Mouse (Mus musculus): ENCODE data around the gene Tmem121. TPM values are rescaled to one million over a fixed set of nuclear protein-coding genes. Genes with fewer than 3 reads are reported as not detected.

The Tmem121 gene
- polyA plus RNA-seq, 1 experiment from 2014 or later = 4.2 TPM

DNA sequence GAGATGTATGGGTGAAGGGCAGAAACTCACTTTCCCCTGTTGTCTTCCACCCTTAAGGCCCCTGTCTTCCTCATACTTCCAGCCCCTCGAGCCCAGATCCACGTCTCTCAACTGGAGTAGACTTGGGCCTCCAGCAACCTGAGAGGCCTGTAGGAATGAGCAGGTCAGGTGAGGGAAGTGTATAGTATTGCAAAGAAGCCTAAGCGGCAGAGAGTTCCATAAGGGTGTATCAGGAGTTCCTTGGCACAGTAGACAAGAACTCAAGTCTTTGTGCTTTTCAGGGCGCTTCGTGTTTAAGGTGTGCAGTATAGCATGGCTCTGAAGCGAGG is 31.0 kb upstream of the Tmem121 start:
- Histone ChIP-seq H3K4me2 (replicated peaks; ENCODE audit: low read depth, low read length) (peak overlapping the region; percentile 88), H3K27me3 (ENCODE audit: control insufficient read depth, insufficient read depth, low read length) (no peaks in the 10 kb centered on the region), H3K4me3 (ENCODE audit: low read length) (peak overlapping the region; percentile 42), H3K9me3 (ENCODE audit: control insufficient read depth, low read length) (no peaks in the 10 kb centered on the region), H3K4me1 (ENCODE audit: control insufficient read depth, insufficient read depth, low read length) (peaks cover 25% of the 10 kb centered on the region; the same call in 1 of the 2 replicates), H3K27ac (ENCODE audit: low read depth, low read length) (peak overlapping the region; percentile 91), H3K36me3 (ENCODE audit: control insufficient read depth, insufficient read depth, low read length) (no peaks in the 10 kb centered on the region; the same call in 1 of the 2 replicates), H3K9ac (ENCODE audit: low read depth, low read length) (no peak overlapping the region)
- ATAC-seq (ENCODE audit: low FRiP score, low TSS enrichment) = no peak
- 79% methylated on average over 6 of the region's 6 CpGs for WGBS

DNA sequence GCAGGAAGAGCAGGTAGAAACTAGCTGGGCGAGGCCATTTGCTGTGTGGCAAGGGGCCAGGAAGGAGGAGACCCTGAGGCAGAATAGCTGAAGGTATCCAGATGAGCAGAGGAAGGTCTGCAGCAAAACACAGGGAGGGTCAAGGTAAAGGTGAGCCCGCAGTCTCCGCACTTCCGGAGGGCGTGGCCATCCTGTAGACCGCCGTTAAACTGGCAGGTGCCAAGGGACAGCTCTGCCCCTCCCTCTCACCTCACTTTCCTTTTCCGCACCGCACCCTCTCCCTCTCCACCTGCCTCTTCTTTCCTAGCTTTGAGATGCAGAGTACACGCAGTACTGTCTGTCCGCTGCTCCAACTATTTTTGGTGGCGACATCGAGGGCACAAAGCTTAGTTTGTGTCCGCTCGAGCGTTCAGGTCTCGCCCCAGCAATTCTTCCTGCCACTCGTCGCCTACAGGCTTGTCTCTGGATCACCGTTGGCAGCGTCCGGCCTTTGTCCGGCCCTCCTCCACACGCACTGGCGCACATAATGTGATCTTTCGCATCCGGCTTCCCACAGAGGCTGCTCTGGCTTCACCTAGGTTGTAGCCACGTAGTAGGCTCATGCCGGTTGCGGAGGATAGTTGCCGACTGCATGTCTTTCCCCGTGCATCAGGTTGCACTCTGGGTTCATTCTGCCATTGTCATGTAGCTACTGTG is 30.5 kb upstream of the Tmem121 start:
- peak; percentile 0; the same call in 1 of the 2 replicates for ATAC-seq (ENCODE audit: low FRiP score, low TSS enrichment)
- no peaks in the 10 kb centered on the region for H3K9me3 ChIP-seq (ENCODE audit: control insufficient read depth, low read length)
- H3K27me3 ChIP-seq (ENCODE audit: control insufficient read depth, insufficient read depth, low read length) = no peaks in the 10 kb centered on the region
- H3K27ac ChIP-seq (ENCODE audit: low read depth, low read length) = peak overlapping the region; percentile 91
- peaks cover 25% of the 10 kb centered on the region; the same call in 1 of the 2 replicates for H3K4me1 ChIP-seq (ENCODE audit: control insufficient read depth, insufficient read depth, low read length)
- H3K36me3 ChIP-seq (ENCODE audit: control insufficient read depth, insufficient read depth, low read length) = no peaks in the 10 kb centered on the region; the same call in 1 of the 2 replicates
- H3K4me2 ChIP-seq (replicated peaks; ENCODE audit: low read depth, low read length) = peak overlapping the region; percentile 88
- peak overlapping the region; percentile 42 for H3K4me3 ChIP-seq (ENCODE audit: low read length)
- peak overlapping the region; percentile 63 for H3K9ac ChIP-seq (ENCODE audit: low read depth, low read length)
- WGBS = 2% methylated on average over 32 of the region's 32 CpGs

DNA sequence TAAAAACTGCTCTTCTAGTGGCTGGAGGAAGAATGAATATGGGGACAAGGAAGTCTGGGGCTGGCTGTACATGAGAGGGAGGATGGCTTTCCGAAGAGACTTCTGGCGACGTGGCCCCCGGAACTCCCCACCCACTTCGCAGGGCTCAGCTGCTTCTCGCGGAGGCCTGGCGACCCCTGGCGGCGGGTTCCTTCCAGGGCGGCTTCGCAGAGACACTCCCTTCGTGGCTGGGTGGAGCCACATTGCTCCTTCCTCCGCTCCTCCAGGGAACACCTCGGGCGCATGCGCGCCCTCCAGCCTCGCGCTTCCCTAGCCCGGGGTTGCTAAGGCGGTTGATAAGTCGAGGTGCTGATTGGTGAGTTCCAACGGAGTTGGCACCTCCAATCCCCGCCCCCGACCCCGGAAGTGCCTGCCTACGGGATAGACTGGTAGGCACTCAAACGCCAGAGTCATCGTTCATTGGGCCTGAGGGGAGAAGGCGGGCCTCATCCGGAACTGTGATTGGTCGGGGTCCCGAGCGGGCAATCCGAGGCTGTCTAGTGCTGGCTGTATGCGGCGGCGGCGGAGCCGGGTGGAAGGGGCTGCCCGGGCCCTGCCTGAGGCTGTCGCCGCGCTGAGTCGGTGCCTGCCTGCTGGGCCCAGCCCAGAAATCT is 29.7 kb upstream of the Tmem121 start, which contains the start of gene Tedc1:
Gene Tedc1 (plus strand): TSS at position 535 of the 653 bp plus-strand sequence.
- WGBS = 0% methylated on average over 46 of the region's 46 CpGs
- peaks cover 2% of the 10 kb centered on the region; the same call in 1 of the 2 replicates for H3K36me3 ChIP-seq (ENCODE audit: control insufficient read depth, insufficient read depth, low read length)

DNA sequence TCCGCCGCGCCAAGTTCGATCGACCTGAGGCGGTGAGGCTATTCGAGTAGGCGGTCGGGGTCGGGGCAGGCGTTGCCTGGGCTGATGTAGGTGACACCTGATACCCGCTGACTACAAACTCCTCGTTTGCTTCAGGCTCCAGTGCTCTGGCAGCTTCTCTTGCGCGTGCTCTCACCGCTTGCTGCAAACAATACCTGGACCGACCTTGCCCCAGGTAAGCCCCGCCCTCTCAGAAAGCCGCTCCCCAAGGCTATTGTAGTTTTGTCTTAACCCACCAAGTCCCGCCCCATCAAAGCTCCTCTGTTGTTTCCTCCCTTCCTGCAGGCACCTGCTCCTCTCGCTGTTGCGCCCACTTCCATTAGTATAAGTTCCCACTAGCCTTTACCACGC is 29.2 kb upstream of the Tmem121 start:
- Histone ChIP-seq H3K27ac (ENCODE audit: low read depth, low read length) (peak overlapping the region; percentile 73; the same call in 1 of the 2 replicates), H3K4me2 (replicated peaks; ENCODE audit: low read depth, low read length) (peak overlapping the region; percentile 70), H3K4me1 (ENCODE audit: control insufficient read depth, insufficient read depth, low read length) (peaks cover 24% of the 10 kb centered on the region; the same call in 1 of the 2 replicates), H3K4me3 (ENCODE audit: low read length) (peak overlapping the region; percentile 71), H3K27me3 (ENCODE audit: control insufficient read depth, insufficient read depth, low read length) (no peaks in the 10 kb centered on the region), H3K9ac (ENCODE audit: low read depth, low read length) (peak overlapping the region; percentile 68), H3K36me3 (ENCODE audit: control insufficient read depth, insufficient read depth, low read length) (peaks cover 6% of the 10 kb centered on the region; the same call in 1 of the 2 replicates), H3K9me3 (ENCODE audit: control insufficient read depth, low read length) (no peaks in the 10 kb centered on the region)
- under 1% methylated on average over 23 of the region's 23 CpGs for WGBS
- ATAC-seq (ENCODE audit: low FRiP score, low TSS enrichment) = no peak; the same call in none of the 2 replicates

More for the DNA sequence above, 29.7 kb upstream of the Tmem121 start, which contains the start of gene Tedc1:
- Histone ChIP-seq H3K27ac (ENCODE audit: low read depth, low read length) (peak within 1 kb of the TSS; percentile 91), H3K4me2 (replicated peaks; ENCODE audit: low read depth, low read length) (peak within 1 kb of the TSS; percentile 88), H3K4me1 (ENCODE audit: control insufficient read depth, insufficient read depth, low read length) (peaks cover 25% of the 10 kb centered on the region; the same call in 1 of the 2 replicates), H3K4me3 (ENCODE audit: low read length) (peak within 1 kb of the TSS; percentile 71), H3K9ac (ENCODE audit: low read depth, low read length) (peak within 1 kb of the TSS; percentile 68), H3K27me3 (ENCODE audit: control insufficient read depth, insufficient read depth, low read length) (no peaks in the 10 kb centered on the region), H3K9me3 (ENCODE audit: control insufficient read depth, low read length) (no peaks in the 10 kb centered on the region)
- ATAC-seq (ENCODE audit: low FRiP score, low TSS enrichment) = peak; percentile 95

DNA sequence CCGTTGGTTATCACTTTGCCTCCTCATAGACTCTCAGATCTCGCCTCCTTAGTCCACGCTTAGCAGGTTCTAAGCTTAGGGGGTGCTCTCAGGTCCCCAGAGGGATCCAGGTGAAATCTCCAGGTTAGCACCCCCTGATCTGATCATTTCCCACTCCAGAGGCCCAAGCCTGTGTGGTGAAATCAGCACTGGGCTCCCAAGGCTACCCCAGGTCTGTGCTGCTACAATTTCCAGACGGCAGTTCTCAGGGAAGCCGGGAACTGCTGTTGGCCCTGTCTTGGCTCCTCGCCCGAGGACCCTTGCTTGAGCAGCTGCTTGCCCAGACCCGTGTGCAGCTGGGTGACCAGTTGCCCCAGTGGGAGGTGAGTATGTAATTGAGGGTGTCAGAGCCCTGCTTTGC is 28.7 kb upstream of the Tmem121 start:
- peaks cover 22% of the 10 kb centered on the region; the same call in 1 of the 2 replicates for H3K4me1 ChIP-seq (ENCODE audit: control insufficient read depth, insufficient read depth, low read length)
- 22% methylated on average over 8 of the region's 8 CpGs for WGBS
- H3K4me2 ChIP-seq (replicated peaks; ENCODE audit: low read depth, low read length) = peak overlapping the region; percentile 70
- ATAC-seq (ENCODE audit: low FRiP score, low TSS enrichment) = no peak
- H3K27me3 ChIP-seq (ENCODE audit: control insufficient read depth, insufficient read depth, low read length) = no peaks in the 10 kb centered on the region
- peaks cover 8% of the 10 kb centered on the region; the same call in 1 of the 2 replicates for H3K36me3 ChIP-seq (ENCODE audit: control insufficient read depth, insufficient read depth, low read length)
- no peaks in the 10 kb centered on the region for H3K9me3 ChIP-seq (ENCODE audit: control insufficient read depth, low read length)
- H3K4me3 ChIP-seq (ENCODE audit: low read length) = peak overlapping the region; percentile 71
- H3K9ac ChIP-seq (ENCODE audit: low read depth, low read length) = peak overlapping the region; percentile 68
- H3K27ac ChIP-seq (ENCODE audit: low read depth, low read length) = peak overlapping the region; percentile 73; the same call in 1 of the 2 replicates

DNA sequence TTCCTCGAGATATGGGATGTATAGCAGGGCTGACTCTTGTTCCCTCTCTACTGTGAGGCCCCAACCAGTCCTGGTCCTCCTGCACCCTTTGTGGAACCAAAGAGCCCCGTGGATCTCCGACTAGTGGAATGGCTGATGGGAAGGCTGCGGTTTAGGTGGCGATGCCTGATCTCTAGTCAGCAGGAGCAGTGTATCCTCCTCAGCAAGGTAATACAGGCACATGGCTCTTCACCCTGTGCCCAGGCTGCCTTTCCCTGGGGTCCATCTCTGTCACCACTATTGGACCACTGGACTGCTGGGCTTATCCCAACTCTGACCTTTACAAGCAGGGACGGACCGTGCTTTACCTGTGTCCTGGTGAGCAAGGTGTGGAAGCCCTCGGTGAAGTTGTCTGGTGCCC is 28.2 kb upstream of the Tmem121 start:
- H3K4me1 ChIP-seq (ENCODE audit: control insufficient read depth, insufficient read depth, low read length) = peaks cover 18% of the 10 kb centered on the region; the same call in 1 of the 2 replicates
- H3K4me2 ChIP-seq (replicated peaks; ENCODE audit: low read depth, low read length) = peak overlapping the region; percentile 70
- peak overlapping the region; percentile 71 for H3K4me3 ChIP-seq (ENCODE audit: low read length)
- H3K9me3 ChIP-seq (ENCODE audit: control insufficient read depth, low read length) = no peaks in the 10 kb centered on the region
- ATAC-seq (ENCODE audit: low FRiP score, low TSS enrichment) = no peak
- 84% methylated on average over 8 of the region's 8 CpGs for WGBS
- H3K36me3 ChIP-seq (ENCODE audit: control insufficient read depth, insufficient read depth, low read length) = peaks cover 11% of the 10 kb centered on the region; the same call in 1 of the 2 replicates
- no peak overlapping the region for H3K27ac ChIP-seq (ENCODE audit: low read depth, low read length)
- H3K27me3 ChIP-seq (ENCODE audit: control insufficient read depth, insufficient read depth, low read length) = no peaks in the 10 kb centered on the region
- H3K9ac ChIP-seq (ENCODE audit: low read depth, low read length) = peak overlapping the region; percentile 68; the same call in 1 of the 2 replicates

DNA sequence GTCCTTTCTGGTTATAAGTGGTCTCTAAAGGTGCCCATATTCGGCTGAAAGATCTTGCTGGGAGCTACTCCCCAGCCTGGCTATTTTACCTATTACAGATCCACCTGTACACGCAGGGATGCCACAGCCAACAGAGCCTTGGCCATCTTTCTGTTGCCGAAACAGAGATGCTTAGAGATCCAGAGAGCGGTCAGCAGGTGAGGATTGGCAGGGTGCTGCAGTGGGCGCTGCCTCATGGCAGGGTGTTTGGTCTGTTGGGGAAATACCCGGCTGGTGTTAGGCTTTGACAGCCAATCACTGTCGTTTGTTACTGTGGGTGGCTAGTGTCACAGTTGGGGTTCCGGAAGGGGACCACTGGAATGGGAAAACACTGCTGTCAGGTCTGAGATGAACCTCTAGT is 27.8 kb upstream of the Tmem121 start:
- Histone ChIP-seq H3K9me3 (ENCODE audit: control insufficient read depth, low read length) (no peaks in the 10 kb centered on the region), H3K4me1 (ENCODE audit: control insufficient read depth, insufficient read depth, low read length) (peaks cover 18% of the 10 kb centered on the region; the same call in 1 of the 2 replicates), H3K36me3 (ENCODE audit: control insufficient read depth, insufficient read depth, low read length) (peaks cover 14% of the 10 kb centered on the region), H3K27me3 (ENCODE audit: control insufficient read depth, insufficient read depth, low read length) (no peaks in the 10 kb centered on the region), H3K4me3 (ENCODE audit: low read length) (no peak overlapping the region), H3K9ac (ENCODE audit: low read depth, low read length) (peak overlapping the region; percentile 68; the same call in 1 of the 2 replicates), H3K27ac (ENCODE audit: low read depth, low read length) (no peak overlapping the region), H3K4me2 (replicated peaks; ENCODE audit: low read depth, low read length) (no peak overlapping the region)
- 95% methylated on average over 8 of the region's 8 CpGs for WGBS
- ATAC-seq (ENCODE audit: low FRiP score, low TSS enrichment) = no peak

DNA sequence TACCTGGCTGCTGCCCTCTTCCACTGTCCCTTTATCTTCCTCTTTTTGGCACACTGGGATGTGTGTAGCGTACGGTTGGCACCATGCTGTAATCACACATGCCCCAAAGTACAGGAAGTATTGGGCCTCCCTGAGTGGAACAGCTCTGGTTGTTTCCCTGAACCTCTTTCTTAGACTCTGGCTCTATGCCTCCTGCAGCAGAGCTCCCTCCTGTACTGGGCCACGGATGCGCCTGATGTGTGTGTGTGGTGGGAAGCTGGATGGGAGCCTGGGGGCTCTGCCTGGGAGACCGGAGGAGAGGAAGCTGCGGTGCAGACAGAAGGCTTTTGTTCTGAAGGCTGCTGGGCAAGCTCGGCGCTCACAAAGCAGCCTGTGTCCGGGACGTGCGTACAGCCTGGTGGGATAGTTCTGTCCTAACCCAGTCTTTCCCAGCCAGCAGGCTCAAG is 22.1 kb upstream of the Tmem121 start:
- no peak for ATAC-seq (ENCODE audit: low FRiP score, low TSS enrichment)

More for the DNA sequence above, 22.1 kb upstream of the Tmem121 start:
- no peak overlapping the region for H3K27ac ChIP-seq (ENCODE audit: low read depth, low read length)
- WGBS = 78% methylated on average over 11 of the region's 11 CpGs
- H3K4me2 ChIP-seq (replicated peaks; ENCODE audit: low read depth, low read length) = no peak overlapping the region
- no peak overlapping the region for H3K9ac ChIP-seq (ENCODE audit: low read depth, low read length)
- no peaks in the 10 kb centered on the region for H3K9me3 ChIP-seq (ENCODE audit: control insufficient read depth, low read length)
- no peaks in the 10 kb centered on the region for H3K27me3 ChIP-seq (ENCODE audit: control insufficient read depth, insufficient read depth, low read length)
- H3K4me1 ChIP-seq (ENCODE audit: control insufficient read depth, insufficient read depth, low read length) = no peaks in the 10 kb centered on the region
- H3K36me3 ChIP-seq (ENCODE audit: control insufficient read depth, insufficient read depth, low read length) = peaks cover 28% of the 10 kb centered on the region
- no peak overlapping the region for H3K4me3 ChIP-seq (ENCODE audit: low read length)
